Comparison of ENCODE assay signal across 8 mouse cellular contexts in the genomic region with DNA sequence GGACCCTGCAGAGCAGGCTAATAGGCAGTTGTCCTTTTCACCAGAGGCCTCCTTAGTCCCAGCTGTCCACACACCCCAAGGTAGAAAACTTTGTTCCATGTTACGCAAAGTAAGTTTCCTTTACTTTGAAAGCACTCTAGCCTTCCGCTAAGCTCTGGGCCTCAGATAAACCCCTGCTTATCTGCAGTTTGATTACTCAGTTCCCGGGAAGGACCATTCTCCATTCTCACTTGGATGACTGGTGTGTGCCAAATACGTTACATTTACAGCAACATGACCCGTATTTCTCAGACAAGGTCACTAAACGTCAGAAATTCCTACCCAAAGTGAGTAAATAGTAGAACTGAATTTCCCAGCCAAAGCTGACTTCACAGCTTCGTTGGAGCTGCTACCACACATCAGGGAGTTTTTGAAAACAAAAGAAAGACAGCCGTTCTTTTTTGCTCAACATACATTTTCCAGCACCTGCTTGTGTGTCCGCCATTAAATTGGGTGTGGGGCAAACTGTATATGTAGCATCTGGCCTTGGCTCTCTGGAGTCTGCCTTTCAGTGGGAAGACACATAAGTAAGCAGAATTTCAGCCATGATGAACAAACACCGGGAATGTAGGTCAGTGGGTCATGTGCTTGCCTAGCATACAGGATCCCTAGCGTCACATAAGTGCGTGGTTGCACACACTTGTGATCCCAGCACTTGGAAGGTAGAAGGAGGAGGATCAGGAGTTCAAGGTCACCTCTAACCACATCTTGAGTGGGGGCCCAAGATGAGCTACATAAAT. TPM values are rescaled to one million over a fixed set of nuclear protein-coding genes. Genes with fewer than 3 reads are reported as not detected.
DNase-seq lines count a peak whose midpoint lies in the region; ATAC-seq and TF ChIP-seq lines count a peak whose summit lies in the region.

No protein-coding gene starts in this region.

- DNase-seq in heart, postnatal 36 days = no peak
- DNase-seq in forebrain, embryonic 11.5 days (ENCODE audit: low spot score) = no peak
- no peak for DNase-seq in thymus, postnatal 10 days (ENCODE audit: low spot score in 2 of 2)
- no peak for DNase-seq in layer of hippocampus, postnatal 14 days (ENCODE audit: low spot score in 2 of 2)
- no peak for DNase-seq in cerebellum, postnatal 25 days

- H3K9me3 ChIP-seq in heart, embryonic 13.5 days = no peaks in the 10 kb centered on the region
- no peaks in the 10 kb centered on the region for H3K9me3 ChIP-seq in forebrain, embryonic 11.5 days (ENCODE audit: control insufficient read depth, low read length)
- no peaks in the 10 kb centered on the region for H3K9me3 ChIP-seq in intestine, postnatal 0 days (ENCODE audit: control insufficient read depth)
- no peaks in the 10 kb centered on the region for H3K9me3 ChIP-seq in midbrain, embryonic 15.5 days

- ATAC-seq in heart, embryonic 13.5 days (ENCODE audit: extremely low read depth, insufficient number of reproducible peaks, low FRiP score, low TSS enrichment) = peak; percentile 26; the same call in 1 of the 2 replicates
- ATAC-seq in forebrain, embryonic 11.5 days (replicated peaks; ENCODE audit: low FRiP score) = 0 out of 2 replicates have a peak, but pooled peaks have one; percentile 1
- ATAC-seq in intestine, postnatal 0 days = peak; percentile 54
- ATAC-seq in midbrain, embryonic 15.5 days (replicated peaks) = 0 out of 2 replicates have a peak, but pooled peaks have one; percentile 21

- TF ChIP-seq CTCF in intestine, postnatal 0 days (IDR thresholded peaks at IDR 0.05; ENCODE audit: low read depth) = no peak

- no peaks in the 10 kb centered on the region for H3K27me3 ChIP-seq in heart, embryonic 13.5 days (replicated peaks)
- no peaks in the 10 kb centered on the region for H3K27me3 ChIP-seq in forebrain, embryonic 11.5 days (ENCODE audit: control insufficient read depth, insufficient read depth, low read length)
- H3K27me3 ChIP-seq in intestine, postnatal 0 days (replicated peaks; ENCODE audit: control insufficient read depth, insufficient read depth, low read length) = no peaks in the 10 kb centered on the region
- no peaks in the 10 kb centered on the region for H3K27me3 ChIP-seq in midbrain, embryonic 15.5 days (replicated peaks)

- peak overlapping the region; percentile 70 for H3K9ac ChIP-seq in heart, embryonic 13.5 days
- no peak overlapping the region for H3K9ac ChIP-seq in forebrain, embryonic 11.5 days (ENCODE audit: low read length)
- no peak overlapping the region for H3K9ac ChIP-seq in intestine, postnatal 0 days (ENCODE audit: low read depth, low read length)
- H3K9ac ChIP-seq in midbrain, embryonic 15.5 days = no peak overlapping the region

- H3K36me3 ChIP-seq in heart, embryonic 13.5 days = peaks cover 8% of the 10 kb centered on the region
- H3K36me3 ChIP-seq in forebrain, embryonic 11.5 days (ENCODE audit: control insufficient read depth, insufficient read depth, low read length) = no peaks in the 10 kb centered on the region
- H3K36me3 ChIP-seq in intestine, postnatal 0 days (ENCODE audit: control insufficient read depth, insufficient read depth) = no peaks in the 10 kb centered on the region; the same call in 1 of the 2 replicates
- no peaks in the 10 kb centered on the region for H3K36me3 ChIP-seq in midbrain, embryonic 15.5 days (replicated peaks)

- H3K27ac ChIP-seq in heart, embryonic 13.5 days (replicated peaks) = peak overlapping the region; percentile 97
- no peak overlapping the region for H3K27ac ChIP-seq in forebrain, embryonic 11.5 days (ENCODE audit: low read depth, low read length)
- H3K27ac ChIP-seq in intestine, postnatal 0 days (ENCODE audit: low read depth, low read length) = peak overlapping the region; percentile 92
- H3K27ac ChIP-seq in midbrain, embryonic 15.5 days = peak overlapping the region; percentile 58

- peak overlapping the region; percentile 53 for H3K4me2 ChIP-seq in heart, embryonic 13.5 days
- H3K4me2 ChIP-seq in forebrain, embryonic 11.5 days (ENCODE audit: low read depth, low read length, severe bottlenecking) = no peak overlapping the region
- no peak overlapping the region for H3K4me2 ChIP-seq in intestine, postnatal 0 days (replicated peaks; ENCODE audit: low read depth)
- H3K4me2 ChIP-seq in midbrain, embryonic 15.5 days = no peak overlapping the region

- 20% methylated on average over 12 of the region's 12 CpGs for WGBS in heart, embryonic 13.5 days
- WGBS in forebrain, embryonic 11.5 days = 51% methylated on average over 12 of the region's 12 CpGs
- WGBS in intestine, postnatal 0 days = 22% methylated on average over 12 of the region's 12 CpGs
- WGBS in midbrain, embryonic 15.5 days = 60% methylated on average over 12 of the region's 12 CpGs

- intact Hi-C loops in heart, postnatal 36 days (cut with DNase I) = loop anchor here (2.0 kb wide), 1 partner anchor 20 kb away; no protein-coding TSS in a partner anchor

- H3K4me1 ChIP-seq in heart, embryonic 13.5 days = peaks cover 86% of the 10 kb centered on the region
- peaks cover 22% of the 10 kb centered on the region for H3K4me1 ChIP-seq in forebrain, embryonic 11.5 days (replicated peaks; ENCODE audit: control insufficient read depth, insufficient read depth, low read length)
- peaks cover 8% of the 10 kb centered on the region; the same call in 1 of the 2 replicates for H3K4me1 ChIP-seq in intestine, postnatal 0 days (replicated peaks; ENCODE audit: control insufficient read depth, insufficient read depth, low read length)
- peaks cover 35% of the 10 kb centered on the region for H3K4me1 ChIP-seq in midbrain, embryonic 15.5 days

- no peak overlapping the region for H3K4me3 ChIP-seq in heart, embryonic 13.5 days
- H3K4me3 ChIP-seq in forebrain, embryonic 11.5 days (ENCODE audit: low read depth, low read length) = no peak overlapping the region
- H3K4me3 ChIP-seq in intestine, postnatal 0 days (ENCODE audit: low read depth, low read length) = no peak overlapping the region
- H3K4me3 ChIP-seq in midbrain, embryonic 15.5 days = no peak overlapping the region

RNA-seq across cellular contexts. Expression of a gene that starts 20.3 kb away (rescaled TPM):
- polyA plus RNA-seq in heart, embryonic 13.5 days (2015; fragmentation: Nextera tagmentation; extraction: Ambion mirVana) = 15.7 and 20.7 TPM in 2 replicates
- 1 to 10 TPM; 1.6 to 2.5 TPM for total RNA-seq in heart, postnatal 36 days (2021)
- 30.7 and 32.3 TPM in 2 replicates for polyA plus RNA-seq in forebrain, embryonic 11.5 days (2014; fragmentation: Nextera tagmentation; extraction: Ambion mirVana)
- 15.8 and 19.1 TPM in 2 replicates for polyA plus RNA-seq in intestine, postnatal 0 days (2015; fragmentation: Nextera tagmentation; extraction: Ambion mirVana)
- 13.7 and 15.3 TPM in 2 replicates for polyA plus RNA-seq in midbrain, embryonic 15.5 days (2015; fragmentation: Nextera tagmentation; extraction: Ambion mirVana)
- total RNA-seq in layer of hippocampus, postnatal 14 days (2021) = 1 to 10 TPM; 7.8 to 9.9 TPM

RNA-seq across cellular contexts. Expression of a gene that starts 38.0 kb away (rescaled TPM):
- polyA plus RNA-seq in heart, embryonic 13.5 days (2015; fragmentation: Nextera tagmentation; extraction: Ambion mirVana) = 4.7 and 5.0 TPM in 2 replicates
- under 1 TPM; 0.39 to 0.60 TPM for total RNA-seq in heart, postnatal 36 days (2021)
- polyA plus RNA-seq in forebrain, embryonic 11.5 days (2014; fragmentation: Nextera tagmentation; extraction: Ambion mirVana) = 7.4 and 8.5 TPM in 2 replicates
- polyA plus RNA-seq in intestine, postnatal 0 days (2015; fragmentation: Nextera tagmentation; extraction: Ambion mirVana) = 5.3 and 7.9 TPM in 2 replicates
- polyA plus RNA-seq in midbrain, embryonic 15.5 days (2015; fragmentation: Nextera tagmentation; extraction: Ambion mirVana) = 4.1 and 4.2 TPM in 2 replicates
- 1 to 10 TPM; 2.1 to 2.5 TPM for total RNA-seq in layer of hippocampus, postnatal 14 days (2021)

RNA-seq across cellular contexts. Expression of a gene that starts 52.5 kb away (rescaled TPM):
- not detected in 2 replicates for polyA plus RNA-seq in heart, embryonic 13.5 days (2015; fragmentation: Nextera tagmentation; extraction: Ambion mirVana)
- total RNA-seq in heart, postnatal 36 days (2021) = not detected
- not detected in 2 replicates for polyA plus RNA-seq in forebrain, embryonic 11.5 days (2014; fragmentation: Nextera tagmentation; extraction: Ambion mirVana)
- 88.4 and 127 TPM in 2 replicates for polyA plus RNA-seq in intestine, postnatal 0 days (2015; fragmentation: Nextera tagmentation; extraction: Ambion mirVana)
- polyA plus RNA-seq in midbrain, embryonic 15.5 days (2015; fragmentation: Nextera tagmentation; extraction: Ambion mirVana) = not detected in 2 replicates
- total RNA-seq in layer of hippocampus, postnatal 14 days (2021) = not detected

Comparison
In these comparisons a context has a peak if more than half of its experiments do, and no peak if none do; other contexts are left out.
1. ATAC-seq: peak in every context shown above with its lines; median percentile 54 in intestine, postnatal 0 days; 26 in heart, embryonic 13.5 days; 21 in midbrain, embryonic 15.5 days; 1 in forebrain, embryonic 11.5 days.
2. RNA of a gene that starts 52.5 kb away (polyA plus RNA-seq): 88.4 to 127 TPM in intestine, postnatal 0 days; not detected in heart, embryonic 13.5 days, not detected in forebrain, embryonic 11.5 days and not detected in midbrain, embryonic 15.5 days; every median in the first group is over 10 times any median in the second.